Mouse (Mus musculus): Measurements from ENCODE around the gene Fxyd5. TPM values are rescaled to one million over a fixed set of nuclear protein-coding genes. Genes with fewer than 3 reads are reported as not detected.

Gene Fxyd5
- total RNA-seq, 2 experiments from 2014 or later, result 29.3 to 30.8 TPM

GRCm38 (mm10) chr7:31000505-31001020 lies 41.7 kb downstream of the Fxyd5 start:
- intact Hi-C loops (cut with DNase I), result no loop called here

GRCm38 (mm10) chr7:30996491-30996890 lies 45.8 kb downstream of the Fxyd5 start:
- DNase-seq, result no peak
- intact Hi-C loops (cut with DNase I), result no loop called here

More at GRCm38 (mm10) chr7:31000505-31001020, 41.7 kb downstream of the Fxyd5 start:
- peak; percentile 60 to 71 for DNase-seq

GRCm38 (mm10) chr7:30993986-30994385 lies 48.3 kb downstream of the Fxyd5 start:
- intact Hi-C loops (cut with DNase I), result no loop called here
- no peak for DNase-seq

GRCm38 (mm10) chr7:30992148-30992547 lies 50.1 kb downstream of the Fxyd5 start:
- no peak for DNase-seq
- intact Hi-C loops (cut with DNase I), result no loop called here

DNA sequence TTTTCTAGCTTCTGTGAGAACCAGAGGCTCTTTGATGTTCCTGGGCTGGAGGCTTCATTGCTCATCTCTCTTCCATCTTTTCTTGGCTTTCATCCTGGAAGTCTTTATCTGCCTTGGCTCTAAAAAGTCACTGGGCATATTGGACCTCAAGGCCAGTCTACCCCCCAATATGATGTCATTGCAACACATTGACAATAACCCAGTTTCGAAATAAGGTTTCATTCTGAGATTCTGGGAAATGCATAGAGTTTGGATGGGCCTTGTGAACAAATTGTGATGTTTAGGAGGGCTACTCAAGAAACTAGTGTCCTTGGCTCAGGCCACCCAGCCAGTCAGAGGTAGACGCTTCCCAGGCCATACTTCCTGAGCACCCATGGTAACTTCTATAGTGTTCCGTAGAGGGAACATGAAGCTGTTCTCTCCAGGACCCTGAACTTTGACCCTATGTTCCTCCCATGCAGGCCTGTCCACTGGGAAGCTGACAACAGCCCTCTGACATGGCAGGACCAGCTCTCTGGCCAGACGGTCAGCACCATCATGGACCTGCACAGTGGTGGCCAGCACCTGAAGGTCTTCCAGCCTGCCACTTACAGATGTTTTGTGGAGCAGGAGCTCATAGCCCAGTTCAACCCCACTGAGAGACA lies 53.6 kb downstream of the Fxyd5 start:
- no peak for DNase-seq
- intact Hi-C loops (cut with DNase I), result no loop called here

- no peak for DNase-seq
- intact Hi-C loops (cut with DNase I), result no loop called here
These were observed 56.9 kb downstream of the Fxyd5 start for GRCm38 (mm10) chr7:30985357-30985756.

Small RNAs within 50 kb of the gene (microRNA-seq; reads per million reads assigned to microRNA genes)
- gene Mir7050 (ENCODE audit: borderline number of aligned reads in 2 of 2), result 0 reads per million in 2 experiments

Other genes with a start within 250 kb of the Fxyd5 start
- under 1 TPM in 1 of 2 experiments, not detected in 1; 0.14 TPM for gene Ffar2, start 218.7 kb downstream of the Fxyd5 start, total RNA-seq (2021)
- gene Ffar3, start 186.3 kb downstream of the Fxyd5 start, total RNA-seq (2021), result not detected
- not detected for gene Ffar1, start 180.9 kb downstream of the Fxyd5 start, total RNA-seq (2021)
- 1 to 10 TPM in 1 of 2 experiments, under 1 TPM in 1; 0.46 to 1.7 TPM for gene Cd22, start 162.1 kb downstream of the Fxyd5 start, total RNA-seq (2021)
- not detected for gene Mag, start 127.6 kb downstream of the Fxyd5 start, total RNA-seq (2021)
- 1 to 10 TPM; 2.9 to 4.6 TPM for gene Hamp2, start 117.8 kb downstream of the Fxyd5 start, total RNA-seq (2021)
- 10 to 100 TPM; 20.2 to 36.3 TPM for gene Hamp, start 98.4 kb downstream of the Fxyd5 start, total RNA-seq (2021)
- gene Usf2, start 85.7 kb downstream of the Fxyd5 start, total RNA-seq (2021), result 100 to 1,000 TPM; 107 to 112 TPM
- 1 to 10 TPM; 3.7 to 5.1 TPM for gene Lsr, start 69.0 kb downstream of the Fxyd5 start, total RNA-seq (2021)
- under 1 TPM in 1 of 2 experiments, not detected in 1; 0.17 TPM for gene Fam187b, start 68.7 kb downstream of the Fxyd5 start, total RNA-seq (2021)
- gene Fxyd7, start 9.0 kb upstream of the Fxyd5 start, total RNA-seq (2021), result 1 to 10 TPM in 1 of 2 experiments, under 1 TPM in 1; 0.41 to 1.1 TPM
- gene Fxyd1, start 14.7 kb upstream of the Fxyd5 start, total RNA-seq (2021), result 100 to 1,000 TPM; 863 to 996 TPM
- 1 to 10 TPM; 3.6 to 5.2 TPM for gene Lgi4, start 16.9 kb upstream of the Fxyd5 start, total RNA-seq (2021)
- gene Fxyd3, start 34.2 kb upstream of the Fxyd5 start, total RNA-seq (2021), result 1 to 10 TPM; 1.1 to 2.3 TPM
- 1 to 10 TPM; 1.9 to 3.9 TPM for gene Hpn, start 72.8 kb upstream of the Fxyd5 start, total RNA-seq (2021)
- 10 to 100 TPM; 29.2 to 29.5 TPM for gene Scn1b, start 84.5 kb upstream of the Fxyd5 start, total RNA-seq (2021)
- 10 to 100 TPM; 33.6 to 37.9 TPM for gene Gramd1a, start 113.4 kb upstream of the Fxyd5 start, total RNA-seq (2021)
- not detected for gene Scgb2b2, start 248.0 kb upstream of the Fxyd5 start, total RNA-seq (2021)
- gene Scgb1b2, start 249.3 kb upstream of the Fxyd5 start, total RNA-seq (2021), result not detected